Mouse (Mus musculus): ENCODE data around the gene Wfikkn2.

DNA sequence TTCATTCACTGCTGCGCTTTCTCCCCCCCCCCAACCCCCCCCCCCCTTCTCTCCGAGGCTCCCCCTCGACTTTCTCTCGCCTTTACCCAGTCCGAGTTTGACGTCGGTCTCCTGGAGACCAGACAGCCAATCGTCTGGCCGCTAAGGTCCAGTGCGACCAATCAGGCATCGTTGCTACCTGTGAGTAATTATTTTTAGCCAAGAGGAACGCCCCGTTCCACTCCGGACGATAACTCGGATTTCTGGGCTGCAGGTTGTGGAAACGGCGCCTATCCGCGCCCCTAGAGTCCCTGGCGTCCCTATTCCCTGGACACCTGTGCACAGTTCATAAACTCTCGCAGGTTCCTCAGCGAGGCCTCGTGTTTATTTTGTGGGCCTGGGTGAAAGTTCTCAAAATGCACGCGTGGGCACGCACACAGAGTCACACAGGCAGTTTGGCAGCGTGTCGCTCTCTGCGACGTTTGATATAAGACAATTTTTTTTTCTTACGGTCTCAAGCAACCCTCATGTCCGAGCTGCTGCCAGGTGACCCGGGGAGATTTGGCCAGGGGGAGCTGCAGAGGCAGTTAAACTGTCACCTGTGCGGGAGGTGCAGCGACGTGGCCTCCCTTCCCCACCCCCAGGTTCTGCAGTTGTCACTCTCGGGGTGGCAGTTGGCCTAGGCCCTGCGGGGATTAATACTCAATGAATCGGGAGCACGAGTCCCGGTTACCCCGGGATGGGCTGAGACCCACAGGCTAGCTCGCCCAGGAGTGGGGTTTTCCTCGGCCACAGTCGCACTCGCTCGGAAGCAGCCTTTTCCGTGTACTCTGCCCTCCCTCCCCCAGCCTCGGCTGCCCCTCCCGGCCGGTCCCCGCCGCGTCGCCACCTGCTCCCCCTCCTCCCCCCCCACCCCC is 35.4 kb downstream of the Wfikkn2 start:
- TF ChIP-seq CTCF (IDR thresholded peaks at IDR 0.05; ENCODE audit: control insufficient read depth, insufficient read depth, insufficient read length) (no peak), USF1 (IDR thresholded peaks at IDR 0.05; ENCODE audit: low read depth) (no peak), MYOD1 (IDR thresholded peaks at IDR 0.05; ENCODE audit: control insufficient read depth, insufficient read length, low read depth) (no peak), CEBPB (IDR thresholded peaks at IDR 0.05; ENCODE audit: low read depth) (no peak), MYOG (IDR thresholded peaks at IDR 0.05; ENCODE audit: control insufficient read depth, extremely low read depth, insufficient read length) (no peak), MAX (IDR thresholded peaks at IDR 0.05) (no peak)
